Mouse (Mus musculus): ENCODE results near the gene Prr7.

The Prr7 gene

DNA sequence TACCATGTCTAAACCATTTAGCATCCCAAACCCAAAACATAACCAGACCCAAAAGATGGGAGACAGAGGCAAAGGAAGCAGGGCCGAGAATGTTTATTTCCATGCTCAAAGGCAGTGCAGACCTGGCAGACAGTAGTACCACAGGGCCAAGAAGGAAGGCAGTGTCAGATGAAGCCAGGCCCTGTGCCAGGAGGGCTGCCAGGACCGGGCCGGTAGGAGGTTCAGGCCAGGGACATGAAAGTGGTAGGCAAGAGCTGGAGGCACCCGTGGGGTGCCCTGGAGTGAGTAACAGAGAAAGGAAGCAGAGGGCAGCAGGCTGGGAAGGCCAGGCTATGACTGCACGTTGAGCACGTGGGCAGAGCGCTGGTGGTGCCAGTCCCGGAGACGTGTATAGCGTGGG is 42.6 kb downstream of the Prr7 start:
- no peak for DNase-seq (ENCODE audit: low read depth, low spot score)

DNA sequence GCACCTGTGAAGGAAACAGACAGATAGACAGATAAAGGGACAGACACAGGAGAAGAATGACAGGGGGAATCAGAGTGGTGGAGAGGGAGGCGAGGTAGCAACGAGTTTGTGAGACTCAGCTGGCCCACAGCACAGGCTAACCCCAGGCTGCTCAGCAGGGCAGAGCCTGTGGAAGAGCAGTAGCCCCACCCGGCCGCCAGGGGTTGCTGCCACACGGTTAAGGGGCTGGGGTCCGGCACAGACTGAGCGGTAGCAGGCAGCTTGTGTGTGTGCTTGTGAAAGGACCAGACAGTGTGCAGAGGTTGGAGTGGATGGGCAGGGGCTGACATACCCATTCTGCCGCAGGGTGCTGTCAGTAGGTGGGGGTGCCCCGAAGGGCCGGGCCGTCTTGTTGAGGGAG is 43.8 kb downstream of the Prr7 start:
- DNase-seq (ENCODE audit: low read depth, low spot score): no peak

DNA sequence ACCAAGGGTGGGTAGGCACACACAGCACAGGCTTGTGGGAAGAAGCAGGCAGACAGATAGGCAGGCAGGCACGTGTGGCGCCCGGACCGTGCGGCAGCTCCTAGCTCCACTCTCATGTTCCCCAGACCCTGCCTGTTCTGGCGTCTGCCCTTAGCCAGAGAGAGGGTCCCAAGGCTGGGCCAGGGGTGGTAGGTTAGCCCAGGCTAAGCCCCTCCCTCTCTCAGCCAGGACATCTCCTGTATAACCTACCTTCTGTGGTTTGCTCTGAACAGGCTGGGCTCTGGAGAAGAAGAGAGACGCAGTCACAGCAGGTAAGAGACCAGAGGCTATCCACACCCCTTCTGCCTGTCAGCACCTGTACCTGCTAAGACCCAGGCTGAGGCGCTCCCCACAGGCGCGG is 44.5 kb downstream of the Prr7 start:
- no peak for DNase-seq (ENCODE audit: low read depth, low spot score)

DNA sequence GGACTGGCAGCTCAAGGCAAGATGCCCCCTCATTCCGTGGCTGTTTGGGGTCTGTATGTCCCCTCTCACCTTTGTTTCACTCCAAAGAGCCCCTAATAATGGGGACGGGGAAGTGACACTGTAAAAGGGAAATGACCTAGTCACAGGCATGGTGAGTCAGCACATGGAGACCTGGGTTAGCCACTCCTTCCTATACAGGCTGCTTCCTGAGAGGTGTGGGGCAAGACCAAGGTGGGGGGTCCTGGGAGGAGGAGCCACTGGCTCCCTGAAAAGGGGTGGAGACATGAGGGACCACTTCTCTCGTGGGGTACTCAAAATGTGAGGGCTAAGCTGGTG is 46.2 kb downstream of the Prr7 start:
- DNase-seq (ENCODE audit: low read depth, low spot score): no peak

DNA sequence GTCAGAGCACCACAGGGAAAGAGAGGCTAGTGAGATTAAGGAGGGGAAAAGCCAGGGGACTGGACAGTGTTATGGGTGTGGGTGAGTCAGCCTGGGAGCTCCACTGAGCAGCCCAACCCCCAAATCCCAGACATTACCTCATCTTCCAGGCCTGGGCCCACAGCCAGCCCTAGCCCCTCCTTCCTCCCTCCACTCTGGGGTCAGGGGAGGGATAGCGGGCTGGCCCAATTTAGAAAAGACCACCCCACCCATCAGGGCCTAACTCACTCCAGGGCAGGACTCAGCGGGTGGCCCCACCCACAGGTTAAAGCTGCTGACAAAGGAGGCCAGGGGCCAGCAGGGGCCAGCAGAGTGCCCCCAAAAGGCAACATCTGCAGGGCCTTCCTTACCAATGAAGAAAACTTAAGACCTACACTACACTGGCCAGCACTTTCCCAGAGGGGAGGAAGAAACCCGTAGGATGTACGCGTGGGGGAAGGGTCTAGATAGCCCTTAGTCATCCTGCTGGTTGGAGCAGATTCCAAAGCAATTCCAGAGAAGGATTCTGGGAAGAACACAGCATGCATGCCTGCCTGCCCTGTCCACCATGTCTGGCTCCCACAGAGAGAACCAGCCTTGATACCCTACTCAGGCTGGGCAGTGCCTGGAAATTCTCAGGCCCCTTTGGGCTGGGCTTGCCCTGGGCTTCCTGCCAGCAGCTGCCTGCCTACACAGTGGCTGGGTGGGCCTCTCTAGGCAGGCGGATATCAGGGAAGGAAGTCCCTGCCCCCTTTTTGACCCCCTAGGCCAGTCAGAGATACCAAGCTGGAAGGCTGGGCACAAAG is 46.8 kb downstream of the Prr7 start:
- peak; percentile 73 for DNase-seq (ENCODE audit: low read depth, low spot score)

DNA sequence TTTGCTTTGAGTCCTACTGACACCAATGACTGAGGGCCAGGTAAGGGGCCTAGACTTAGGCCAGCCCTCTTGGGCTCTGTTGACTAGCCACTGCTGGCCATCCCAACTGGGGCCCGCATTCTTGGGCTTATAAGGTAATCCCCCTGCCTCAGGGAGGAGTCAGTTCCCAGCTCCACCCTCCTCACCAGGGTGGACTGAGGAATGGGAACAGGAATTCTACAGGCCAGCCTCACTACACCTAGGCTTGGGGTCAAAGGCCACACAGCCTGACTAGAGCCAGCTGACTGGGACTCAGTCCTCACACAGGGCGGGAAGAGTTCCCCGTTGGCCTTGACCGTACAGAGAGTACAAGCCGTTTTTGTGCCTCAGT is 47.4 kb downstream of the Prr7 start:
- DNase-seq (ENCODE audit: low read depth, low spot score): peak; percentile 39

DNA sequence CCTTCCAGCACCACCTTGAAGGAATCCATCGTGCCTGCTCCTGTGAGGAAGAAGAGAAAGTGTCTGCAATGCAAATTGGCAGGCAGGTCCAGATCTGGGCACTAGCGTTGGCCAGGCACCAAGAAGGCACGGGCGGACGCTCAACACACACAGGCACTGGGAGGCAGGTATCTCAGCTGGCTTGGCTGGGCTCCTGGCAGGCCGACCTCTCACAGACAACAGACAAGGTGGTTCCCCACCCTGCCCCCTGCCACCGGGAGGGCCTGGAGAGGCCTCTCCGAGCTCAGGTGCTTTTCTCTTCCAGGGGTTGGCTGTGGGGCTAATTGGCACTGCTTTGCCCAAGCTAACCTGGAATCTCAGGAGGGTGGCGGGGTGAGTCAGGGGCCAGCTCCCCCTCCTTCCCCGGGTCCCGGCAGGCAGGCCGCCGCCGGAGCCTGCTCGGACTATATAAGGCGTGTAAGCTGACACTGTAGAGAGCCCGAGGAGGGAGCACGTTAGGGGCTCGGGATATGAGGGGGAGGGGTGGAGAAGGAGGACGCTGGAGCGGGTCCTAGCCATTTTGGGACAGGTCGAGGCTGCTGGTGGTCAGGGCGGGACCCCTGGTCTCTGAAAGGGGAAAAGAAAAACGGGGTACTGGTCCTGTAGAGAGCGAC is 48.4 kb downstream of the Prr7 start:
- DNase-seq (ENCODE audit: low read depth, low spot score): peak; percentile 78

DNA sequence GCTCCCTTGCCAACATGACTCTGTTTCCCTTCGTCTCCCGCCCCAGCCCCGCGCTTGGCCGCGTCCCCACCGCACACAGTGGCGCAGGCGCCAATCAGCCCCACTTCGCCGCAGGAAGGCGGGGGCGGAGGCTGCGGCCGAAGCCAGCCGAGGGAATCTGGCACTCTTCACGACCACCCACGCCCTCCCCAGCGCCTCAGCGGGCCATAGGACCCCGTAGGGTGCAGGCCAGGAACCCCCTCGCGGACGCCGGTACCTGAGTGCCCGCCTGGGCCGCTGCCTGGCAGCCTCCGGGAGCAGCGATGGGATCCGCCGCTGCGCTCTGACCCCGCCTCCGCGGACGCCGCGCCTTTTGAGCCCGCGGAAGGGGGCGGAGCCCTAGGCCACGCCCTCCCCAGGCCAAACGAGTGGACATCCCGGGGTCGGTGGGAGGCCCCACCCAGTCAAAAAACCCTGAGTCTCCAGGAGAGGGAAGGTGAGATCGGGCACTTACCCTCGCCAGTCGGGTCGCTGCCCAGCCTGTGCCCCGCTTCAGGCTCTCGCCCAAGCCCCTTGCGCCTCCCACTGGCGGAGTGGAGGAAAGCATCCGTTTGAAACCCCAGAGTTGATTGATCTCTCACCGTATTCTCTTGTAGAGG is 49.2 kb downstream of the Prr7 start, which contains the start of gene Pdlim7:
Pdlim7 (minus strand) TSS at position 566 of the 638 bp plus-strand sequence.
- peak; percentile 90 for DNase-seq (ENCODE audit: low read depth, low spot score)

DNA sequence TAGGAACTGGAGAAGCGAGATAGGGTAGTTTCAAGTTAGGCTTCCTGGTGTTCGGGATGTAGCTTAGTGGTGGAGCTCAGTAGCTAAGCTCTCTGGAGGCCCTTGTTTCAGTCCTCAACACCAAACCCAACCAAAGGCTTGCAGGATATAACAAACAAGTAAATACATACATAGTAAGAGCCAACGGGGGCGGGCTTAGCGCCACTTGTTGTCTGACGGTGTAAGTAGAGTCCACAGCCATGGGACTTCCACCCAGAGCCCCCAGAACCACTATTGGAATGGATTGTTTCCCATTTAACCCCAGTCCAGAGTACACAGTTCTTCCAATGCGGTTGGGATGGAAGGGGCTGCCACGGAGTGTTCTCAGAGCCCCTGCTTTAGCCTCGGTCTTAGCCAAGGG is 49.8 kb downstream of the Prr7 start:
- DNase-seq (ENCODE audit: low read depth, low spot score): no peak

DNA sequence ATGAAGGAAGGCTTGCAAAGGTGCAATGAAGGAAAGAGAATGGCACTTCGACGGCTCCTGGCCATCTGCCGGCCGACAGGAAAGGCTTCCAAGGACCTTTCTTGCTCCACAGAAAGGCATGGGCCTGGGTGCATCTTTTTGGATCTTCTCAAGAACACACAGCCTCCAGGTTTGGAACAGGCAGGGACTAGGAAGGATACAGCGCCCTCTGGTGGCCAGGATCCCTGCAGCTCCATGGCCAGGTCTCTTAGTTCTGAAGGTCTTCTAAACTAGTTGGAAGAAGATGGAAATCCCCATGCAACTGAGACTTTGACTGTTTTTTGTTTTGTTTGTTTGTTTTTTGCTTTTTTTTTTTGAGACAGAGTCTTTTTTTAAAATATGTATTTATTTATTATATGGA is 52.9 kb downstream of the Prr7 start:
- DNase-seq (ENCODE audit: low read depth, low spot score): peak; percentile 89

DNA sequence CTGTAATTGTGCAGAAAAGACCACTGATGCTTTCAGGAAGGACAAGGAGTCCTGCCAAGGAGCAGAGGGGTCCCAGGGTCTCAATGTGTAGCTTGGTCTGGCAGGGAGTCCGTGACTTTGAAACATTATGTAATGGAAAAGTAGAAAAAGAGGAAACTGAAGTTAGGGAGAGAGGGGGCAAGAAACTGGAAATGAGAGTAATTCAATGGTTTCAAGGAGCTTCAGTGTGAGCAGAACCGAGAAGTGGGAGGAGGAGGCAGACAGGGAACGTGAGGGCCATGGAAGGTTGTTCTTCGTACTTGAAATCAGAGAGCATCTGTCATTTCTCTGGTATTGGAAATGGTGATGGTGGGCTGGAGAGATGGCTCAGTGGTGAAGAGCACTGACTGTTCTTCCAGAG is 55.5 kb downstream of the Prr7 start:
- no peak for DNase-seq (ENCODE audit: low read depth, low spot score)

DNA sequence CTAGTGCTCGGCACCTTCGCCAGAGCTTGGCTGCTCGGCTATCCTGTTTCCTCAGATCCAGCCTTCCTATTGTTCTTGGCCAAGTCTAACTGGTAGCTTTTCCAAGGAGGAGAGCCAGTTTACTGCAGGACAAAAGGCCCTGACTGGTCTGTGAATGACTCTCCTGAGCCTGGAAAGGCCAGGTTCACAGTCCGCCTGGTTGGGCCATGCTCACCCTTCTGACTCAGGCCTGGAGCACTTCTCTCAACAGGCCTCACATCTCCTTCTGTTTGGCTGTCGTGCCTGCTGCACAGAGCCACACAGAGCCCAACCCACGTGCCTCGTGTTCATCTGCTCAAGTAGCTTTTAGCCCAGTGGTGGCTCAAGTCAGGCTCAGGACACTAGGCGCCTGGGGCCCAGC is 58.7 kb downstream of the Prr7 start:
- no peak for DNase-seq (ENCODE audit: low read depth, low spot score)
